Mouse (Mus musculus): Measurements from ENCODE around the gene Marf1. TPM values are rescaled to one million over a fixed set of nuclear protein-coding genes. Genes with fewer than 3 reads are reported as not detected.

Gene Marf1
- polyA plus RNA-seq, 1 experiment = 31.7 TPM

DNA sequence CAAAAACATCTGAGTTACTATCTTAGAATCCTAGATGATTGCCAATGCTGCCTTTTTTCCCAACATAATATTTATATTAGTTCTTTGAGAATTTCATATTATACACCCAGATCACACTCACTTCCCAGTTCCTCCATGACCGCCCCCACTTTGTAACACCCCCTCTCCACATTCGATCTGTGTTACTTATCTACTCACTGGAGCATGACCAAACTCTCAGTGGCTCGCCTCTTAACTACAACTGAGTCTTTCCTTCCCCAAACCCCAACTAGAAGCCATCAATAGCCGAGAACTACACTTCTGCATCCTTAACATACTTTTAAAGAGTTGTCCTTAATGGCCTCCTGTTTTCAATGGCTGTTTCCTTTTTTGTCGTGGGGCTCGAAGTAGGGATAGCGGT, 41.6 kb downstream of the Marf1 start:
- no peak for TF ChIP-seq CTCF (IDR thresholded peaks at IDR 0.05; ENCODE audit: borderline replicate concordance, control insufficient read depth, extremely low read depth, insufficient read depth, low read length, poor library complexity)
- no peak for TF ChIP-seq POLR2A (IDR thresholded peaks at IDR 0.05; ENCODE audit: control insufficient read depth, extremely low read depth, insufficient read depth, low read length, poor library complexity)
- H3K27ac ChIP-seq (ENCODE audit: control insufficient read depth, insufficient read depth, low read length) = no peak overlapping the region
- WGBS = 98% methylated on average over 7 of the region's 7 CpGs
- no peaks in the 10 kb centered on the region for H3K27me3 ChIP-seq (ENCODE audit: control insufficient read depth, insufficient read depth, low read length)
- H3K4me3 ChIP-seq (ENCODE audit: control insufficient read depth, insufficient read depth, low read length) = no peak overlapping the region
- H3K4me1 ChIP-seq (replicated peaks; ENCODE audit: control insufficient read depth, insufficient read depth, low read length) = no peaks in the 10 kb centered on the region
- peaks cover 31% of the 10 kb centered on the region for H3K36me3 ChIP-seq (ENCODE audit: control insufficient read depth, insufficient read depth, low read length)
- no peak for DNase-seq

DNA sequence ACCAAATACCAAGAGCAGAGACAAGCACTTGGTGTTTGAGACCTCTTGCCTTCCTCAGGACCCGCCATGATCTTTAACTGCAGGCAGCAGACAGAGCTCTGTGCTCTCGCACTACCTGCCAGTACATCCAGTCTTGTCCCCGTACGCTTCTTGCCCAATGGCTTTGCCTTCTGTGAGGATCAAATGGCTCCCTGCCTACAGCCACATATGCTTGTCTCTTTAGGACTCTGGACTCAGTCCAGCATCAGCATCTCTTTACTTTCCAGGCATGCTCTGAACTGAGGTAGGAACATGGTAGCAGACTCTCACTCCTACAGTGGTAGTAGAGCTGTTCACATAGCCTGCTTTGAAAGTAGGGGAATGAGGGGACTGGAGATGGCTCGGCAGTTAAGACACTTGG, 42.2 kb downstream of the Marf1 start:
- WGBS = 95% methylated on average over 5 of the region's 5 CpGs
- Histone ChIP-seq H3K27me3 (ENCODE audit: control insufficient read depth, insufficient read depth, low read length) (no peaks in the 10 kb centered on the region), H3K36me3 (ENCODE audit: control insufficient read depth, insufficient read depth, low read length) (peaks cover 30% of the 10 kb centered on the region), H3K27ac (ENCODE audit: control insufficient read depth, insufficient read depth, low read length) (no peak overlapping the region), H3K4me1 (replicated peaks; ENCODE audit: control insufficient read depth, insufficient read depth, low read length) (no peaks in the 10 kb centered on the region), H3K4me3 (ENCODE audit: control insufficient read depth, insufficient read depth, low read length) (no peak overlapping the region)
- no peak for TF ChIP-seq POLR2A (IDR thresholded peaks at IDR 0.05; ENCODE audit: control insufficient read depth, extremely low read depth, insufficient read depth, low read length, poor library complexity)
- TF ChIP-seq CTCF (IDR thresholded peaks at IDR 0.05; ENCODE audit: borderline replicate concordance, control insufficient read depth, extremely low read depth, insufficient read depth, low read length, poor library complexity) = no peak
- no peak for DNase-seq

DNA sequence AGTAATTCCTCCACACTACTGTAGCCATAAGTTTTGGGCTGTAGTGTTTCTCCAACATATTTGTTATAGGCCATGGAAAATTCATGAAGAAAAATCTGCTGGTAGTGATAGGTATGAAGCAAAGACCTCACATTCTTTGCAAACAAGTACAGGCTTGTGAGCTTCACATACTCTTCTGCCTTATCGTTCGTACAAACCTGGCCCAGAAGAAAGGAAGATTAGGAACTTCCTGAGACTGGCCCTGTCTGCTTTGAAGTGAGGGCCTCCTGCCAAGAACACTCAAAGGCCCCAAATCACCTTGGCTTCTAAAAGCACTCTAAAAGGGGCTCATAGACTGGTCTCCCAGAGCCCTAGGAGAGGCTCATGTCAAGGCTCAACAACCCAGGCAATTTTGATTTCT, 45.9 kb downstream of the Marf1 start:
- Histone ChIP-seq H3K4me1 (replicated peaks; ENCODE audit: control insufficient read depth, insufficient read depth, low read length) (no peaks in the 10 kb centered on the region), H3K36me3 (ENCODE audit: control insufficient read depth, insufficient read depth, low read length) (peaks cover 43% of the 10 kb centered on the region), H3K27me3 (ENCODE audit: control insufficient read depth, insufficient read depth, low read length) (no peaks in the 10 kb centered on the region), H3K4me3 (ENCODE audit: control insufficient read depth, insufficient read depth, low read length) (no peak overlapping the region), H3K27ac (ENCODE audit: control insufficient read depth, insufficient read depth, low read length) (no peak overlapping the region)
- WGBS = 84% methylated on average over 2 of the region's 2 CpGs
- TF ChIP-seq POLR2A (IDR thresholded peaks at IDR 0.05; ENCODE audit: control insufficient read depth, extremely low read depth, insufficient read depth, low read length, poor library complexity) (no peak), CTCF (IDR thresholded peaks at IDR 0.05; ENCODE audit: borderline replicate concordance, control insufficient read depth, extremely low read depth, insufficient read depth, low read length, poor library complexity) (no peak)
- no peak for DNase-seq

DNA sequence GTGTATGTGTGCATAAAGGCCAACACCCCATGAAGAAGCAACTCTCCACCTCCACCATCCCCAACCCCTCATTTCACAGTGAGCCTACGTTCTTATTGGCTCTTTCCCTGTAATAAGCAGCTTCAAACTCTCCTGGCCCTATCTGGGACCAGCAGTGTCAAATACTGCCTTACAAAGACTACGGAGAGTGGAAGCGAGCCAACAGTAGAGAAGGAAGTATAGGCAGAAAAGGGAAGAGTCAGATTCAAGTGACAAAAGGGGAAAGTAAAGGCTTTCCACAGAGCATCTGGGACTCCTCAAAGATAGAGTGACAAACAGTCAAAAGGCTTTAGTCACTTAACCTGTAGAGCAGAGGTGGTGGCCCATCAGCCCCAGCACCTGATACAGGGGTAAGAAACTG, 50.4 kb downstream of the Marf1 start:
- no peaks in the 10 kb centered on the region for H3K4me1 ChIP-seq (replicated peaks; ENCODE audit: control insufficient read depth, insufficient read depth, low read length)
- no peak for DNase-seq
- peaks cover 69% of the 10 kb centered on the region for H3K36me3 ChIP-seq (ENCODE audit: control insufficient read depth, insufficient read depth, low read length)
- whole genome bisulfite sequencing = 92% methylated on average over 3 of the region's 3 CpGs
- H3K27me3 ChIP-seq (ENCODE audit: control insufficient read depth, insufficient read depth, low read length) = no peaks in the 10 kb centered on the region
- no peak overlapping the region for H3K4me3 ChIP-seq (ENCODE audit: control insufficient read depth, insufficient read depth, low read length)
- no peak overlapping the region for H3K27ac ChIP-seq (ENCODE audit: control insufficient read depth, insufficient read depth, low read length)
- TF ChIP-seq CTCF (IDR thresholded peaks at IDR 0.05; ENCODE audit: borderline replicate concordance, control insufficient read depth, extremely low read depth, insufficient read depth, low read length, poor library complexity) (no peak), POLR2A (IDR thresholded peaks at IDR 0.05; ENCODE audit: control insufficient read depth, extremely low read depth, insufficient read depth, low read length, poor library complexity) (no peak)

DNA sequence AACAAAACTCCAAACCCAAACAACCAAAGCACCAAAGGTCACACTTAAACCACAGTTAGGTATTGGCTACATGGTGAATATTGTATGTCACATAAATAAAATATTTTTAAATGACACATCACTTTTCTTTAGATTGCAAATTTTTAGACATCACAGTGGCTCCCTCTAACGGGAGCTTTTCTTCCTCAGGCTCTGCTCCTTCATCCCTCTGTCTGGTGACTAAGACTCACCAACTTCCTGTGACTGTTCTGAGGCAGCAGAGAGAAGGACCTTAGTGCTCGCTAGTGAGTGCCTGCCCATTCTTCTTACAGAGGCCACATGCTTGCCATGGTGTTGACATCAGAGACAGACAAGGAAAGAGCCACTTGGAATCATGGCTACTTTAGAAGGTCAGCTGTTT, 51.0 kb downstream of the Marf1 start:
- H3K27me3 ChIP-seq (ENCODE audit: control insufficient read depth, insufficient read depth, low read length) = no peaks in the 10 kb centered on the region
- TF ChIP-seq CTCF (IDR thresholded peaks at IDR 0.05; ENCODE audit: borderline replicate concordance, control insufficient read depth, extremely low read depth, insufficient read depth, low read length, poor library complexity) (no peak), POLR2A (IDR thresholded peaks at IDR 0.05; ENCODE audit: control insufficient read depth, extremely low read depth, insufficient read depth, low read length, poor library complexity) (no peak)
- WGBS = 78% methylated on average over 2 of the region's 2 CpGs
- H3K36me3 ChIP-seq (ENCODE audit: control insufficient read depth, insufficient read depth, low read length) = peaks cover 66% of the 10 kb centered on the region
- H3K27ac ChIP-seq (ENCODE audit: control insufficient read depth, insufficient read depth, low read length) = no peak overlapping the region
- no peaks in the 10 kb centered on the region for H3K4me1 ChIP-seq (replicated peaks; ENCODE audit: control insufficient read depth, insufficient read depth, low read length)
- DNase-seq = no peak
- H3K4me3 ChIP-seq (ENCODE audit: control insufficient read depth, insufficient read depth, low read length) = no peak overlapping the region

DNA sequence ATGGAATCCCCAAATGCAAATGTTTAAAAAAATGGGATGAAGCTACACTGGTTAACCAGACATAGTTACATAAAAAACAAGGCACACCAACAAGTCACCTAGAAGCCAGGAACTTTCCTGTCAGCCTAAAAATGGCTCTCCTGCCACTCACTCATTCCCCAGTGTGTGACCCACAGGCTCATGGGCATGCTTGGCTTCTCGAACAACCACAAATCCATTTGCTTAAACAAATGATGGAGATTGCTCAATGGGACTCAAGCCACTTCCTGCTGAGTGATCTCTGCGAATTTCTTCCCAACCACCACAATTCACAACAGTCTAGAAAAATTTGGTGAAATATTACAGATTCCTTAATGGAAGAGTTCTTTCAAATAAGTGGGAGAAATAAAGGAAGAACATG, 52.2 kb downstream of the Marf1 start:
- TF ChIP-seq CTCF (IDR thresholded peaks at IDR 0.05; ENCODE audit: borderline replicate concordance, control insufficient read depth, extremely low read depth, insufficient read depth, low read length, poor library complexity) = no peak
- TF ChIP-seq POLR2A (IDR thresholded peaks at IDR 0.05; ENCODE audit: control insufficient read depth, extremely low read depth, insufficient read depth, low read length, poor library complexity) = no peak
- H3K4me3 ChIP-seq (ENCODE audit: control insufficient read depth, insufficient read depth, low read length) = no peak overlapping the region
- no peak overlapping the region for H3K27ac ChIP-seq (ENCODE audit: control insufficient read depth, insufficient read depth, low read length)
- peaks cover 60% of the 10 kb centered on the region for H3K36me3 ChIP-seq (ENCODE audit: control insufficient read depth, insufficient read depth, low read length)
- DNase-seq = no peak
- H3K27me3 ChIP-seq (ENCODE audit: control insufficient read depth, insufficient read depth, low read length) = no peaks in the 10 kb centered on the region
- WGBS = 78% methylated on average over 2 of the region's 2 CpGs
- H3K4me1 ChIP-seq (replicated peaks; ENCODE audit: control insufficient read depth, insufficient read depth, low read length) = no peaks in the 10 kb centered on the region

DNA sequence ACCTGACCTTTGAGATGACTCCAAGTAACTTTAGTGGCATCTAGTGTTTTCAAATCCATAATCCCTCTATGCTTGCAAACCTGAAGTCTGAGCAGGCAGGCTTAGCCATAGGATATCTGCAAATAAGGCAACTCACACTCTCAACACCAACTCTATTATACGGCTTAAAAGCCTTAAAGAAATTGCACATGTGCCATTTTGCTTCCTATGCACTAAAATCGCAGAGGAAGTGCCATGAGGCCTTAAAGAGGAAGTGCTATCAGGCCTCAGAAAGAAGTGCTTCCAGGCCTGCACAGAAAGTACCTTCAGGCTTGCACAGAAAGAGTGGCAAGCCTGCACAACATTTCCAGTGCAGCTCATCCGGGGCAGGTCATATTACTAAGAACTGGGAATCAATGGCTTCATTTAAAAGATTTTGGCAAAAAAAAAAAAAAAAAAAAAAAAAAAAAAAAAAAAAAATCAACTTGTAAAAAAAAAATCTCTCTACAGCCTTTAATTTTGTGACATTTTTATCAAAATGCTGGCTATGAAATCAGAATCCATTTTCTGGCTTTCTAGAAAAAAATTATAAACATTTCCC, 53.4 kb downstream of the Marf1 start:
- 43% methylated on average over 3 of the region's 3 CpGs for WGBS
- no peak overlapping the region for H3K27ac ChIP-seq (ENCODE audit: control insufficient read depth, insufficient read depth, low read length)
- TF ChIP-seq CTCF (IDR thresholded peaks at IDR 0.05; ENCODE audit: borderline replicate concordance, control insufficient read depth, extremely low read depth, insufficient read depth, low read length, poor library complexity) (no peak), POLR2A (IDR thresholded peaks at IDR 0.05; ENCODE audit: control insufficient read depth, extremely low read depth, insufficient read depth, low read length, poor library complexity) (no peak)
- no peak for DNase-seq
- no peaks in the 10 kb centered on the region for H3K27me3 ChIP-seq (ENCODE audit: control insufficient read depth, insufficient read depth, low read length)
- no peak overlapping the region for H3K4me3 ChIP-seq (ENCODE audit: control insufficient read depth, insufficient read depth, low read length)
- H3K36me3 ChIP-seq (ENCODE audit: control insufficient read depth, insufficient read depth, low read length) = peaks cover 49% of the 10 kb centered on the region
- H3K4me1 ChIP-seq (replicated peaks; ENCODE audit: control insufficient read depth, insufficient read depth, low read length) = no peaks in the 10 kb centered on the region
